17 mouse cellular contexts compared by ENCODE assay signal in genomic region chr10:83100890-83101289, GRCm38 (mm10).
A peak's percentile ranks its signal among the peaks of the same experiment; 100 is the strongest.
DNase-seq lines count a peak whose midpoint lies in the region; ATAC-seq and TF ChIP-seq lines count a peak whose summit lies in the region.
"Had no signal": no experiment of that assay in that cellular context is flagged by ENCODE, and none has a peak within 500 bp of the region (broad histone marks: within the 10 kb centered on the region; RNA-seq: fewer than 3 reads in every experiment).

No protein-coding gene starts in this region.

- peaks cover 10% of the 10 kb centered on the region for H3K4me1 ChIP-seq in heart, adult 2 months (ENCODE audit: control insufficient read depth, insufficient read depth, low read length)
- peaks cover 33% of the 10 kb centered on the region for H3K4me1 ChIP-seq in heart, embryonic 12.5 days (replicated peaks)
- H3K4me1 ChIP-seq in lung, postnatal 0 days (ENCODE audit: insufficient read depth, low read depth, low read length) = no peaks in the 10 kb centered on the region; the same call in 1 of the 2 replicates

- TF ChIP-seq EP300 in heart, adult 2 months (IDR thresholded peaks at IDR 0.05; ENCODE audit: insufficient read depth, low read depth, low read length) = no peak
- TF ChIP-seq EP300 in lung, postnatal 0 days (IDR thresholded peaks at IDR 0.05) = no peak

- 42% methylated on average over 8 of the region's 8 CpGs for WGBS in heart, adult 2 months
- WGBS in heart, embryonic 12.5 days = 71% methylated on average over 8 of the region's 8 CpGs
- WGBS in lung, postnatal 0 days = 33% methylated on average over 8 of the region's 8 CpGs

- H3K27me3 ChIP-seq in heart, adult 2 months (ENCODE audit: control insufficient read depth, insufficient read depth, low read length) = no peaks in the 10 kb centered on the region
- H3K27me3 ChIP-seq in heart, embryonic 12.5 days (replicated peaks) = no peaks in the 10 kb centered on the region
- no peaks in the 10 kb centered on the region for H3K27me3 ChIP-seq in lung, postnatal 0 days (replicated peaks; ENCODE audit: insufficient read depth, low read length)
- H3K27me3 ChIP-seq: CH12.LX; heart, embryonic 13.5 days; hindbrain, embryonic 15.5 days; lung, embryonic 15.5 days; Patski had no signal

- H3K4me3 ChIP-seq in heart, adult 2 months = no peak overlapping the region
- H3K4me3 ChIP-seq in heart, embryonic 12.5 days = no peak overlapping the region
- H3K4me3 ChIP-seq in lung, postnatal 0 days (ENCODE audit: low read depth, low read length) = no peak overlapping the region
- H3K4me3 ChIP-seq: heart, embryonic 13.5 days; hindbrain, embryonic 15.5 days; limb, embryonic 12.5 days; lung, embryonic 15.5 days had no signal

- ATAC-seq in heart, embryonic 12.5 days (ENCODE audit: insufficient number of reproducible peaks, low FRiP score) = no peak
- ATAC-seq in lung, postnatal 0 days = no peak
- ATAC-seq in megakaryocyte progenitor cell, adult 5-6 weeks (replicated peaks; ENCODE audit: poor library complexity) = peak; percentile 56
- ATAC-seq: Patski had no signal

- TF ChIP-seq CTCF in heart, adult 2 months (IDR thresholded peaks at IDR 0.05) = no peak
- TF ChIP-seq CTCF in lung, postnatal 0 days (IDR thresholded peaks at IDR 0.05) = no peak

- H3K27ac ChIP-seq in heart, adult 2 months = peak overlapping the region; percentile 31; the same call in 1 of the 2 replicates
- H3K27ac ChIP-seq in heart, embryonic 12.5 days (ENCODE audit: poor library complexity, severe bottlenecking) = no peak overlapping the region
- H3K27ac ChIP-seq in lung, postnatal 0 days (ENCODE audit: low read length) = no peak overlapping the region
- H3K27ac ChIP-seq: heart, embryonic 13.5 days; limb, embryonic 12.5 days; lung, embryonic 15.5 days had no signal

- no peaks in the 10 kb centered on the region for H3K36me3 ChIP-seq in heart, adult 2 months (ENCODE audit: control insufficient read depth, insufficient read depth, low read length)
- H3K36me3 ChIP-seq in heart, embryonic 12.5 days = no peaks in the 10 kb centered on the region
- no peaks in the 10 kb centered on the region for H3K36me3 ChIP-seq in lung, postnatal 0 days (ENCODE audit: insufficient read depth, low read length)
- H3K36me3 ChIP-seq: heart, embryonic 13.5 days; hindbrain, embryonic 15.5 days; limb, embryonic 12.5 days; lung, embryonic 15.5 days had no signal

- intact Hi-C loops in heart, adult 2 months (cut with DNase I) = loop anchor here (2.0 to 5.0 kb wide), 2 partner anchors 116 to 194 kb away; partner anchors contain the start of gene Chst11

- H3K9ac ChIP-seq in heart, adult 2 months (ENCODE audit: low read depth, low read length) = no peak overlapping the region
- no peak overlapping the region for H3K9ac ChIP-seq in heart, embryonic 12.5 days
- H3K9ac ChIP-seq in lung, postnatal 0 days (replicated peaks; ENCODE audit: low read depth) = no peak overlapping the region
- H3K9ac ChIP-seq: heart, embryonic 13.5 days; hindbrain, embryonic 15.5 days; limb, embryonic 12.5 days; lung, embryonic 15.5 days had no signal

- DNase-seq in heart, adult 2 months = peak in 1 of 2 experiments; percentile 22
- DNase-seq in lung, postnatal 10 days = peak; percentile 18
- no peak for DNase-seq in lung, postnatal 0 days (ENCODE audit: low spot score)
- DNase-seq in T-cell, adult 2 months (ENCODE audit: low spot score) = peak; percentile 3
- DNase-seq in right cerebral cortex, postnatal 14 days = no peak
- DNase-seq in layer of hippocampus, postnatal 10 days (ENCODE audit: low spot score in 2 of 2) = no peak
- DNase-seq: adrenal gland, adult 8-10 months; retina, postnatal 1 day; thymus, adult 18-20 months had no signal

- no peak for TF ChIP-seq POLR2A in heart, adult 2 months (IDR thresholded peaks at IDR 0.05; ENCODE audit: insufficient read depth, low read depth, low read length)

- no peak overlapping the region for H3K4me2 ChIP-seq in heart, embryonic 12.5 days
- H3K4me2 ChIP-seq in lung, postnatal 0 days (replicated peaks; ENCODE audit: low read depth, low read length) = no peak overlapping the region
- H3K4me2 ChIP-seq: heart, embryonic 13.5 days; hindbrain, embryonic 15.5 days; limb, embryonic 12.5 days; lung, embryonic 15.5 days had no signal

- H3K79me2 ChIP-seq in heart, adult 2 months (replicated peaks; ENCODE audit: control insufficient read depth, insufficient read depth, low read length) = no peaks in the 10 kb centered on the region

- H3K9me3 ChIP-seq in heart, embryonic 12.5 days (replicated peaks) = no peaks in the 10 kb centered on the region
- H3K9me3 ChIP-seq in lung, postnatal 0 days (ENCODE audit: low read length) = no peaks in the 10 kb centered on the region
- H3K9me3 ChIP-seq: heart, embryonic 13.5 days; hindbrain, embryonic 15.5 days; limb, embryonic 12.5 days; lung, embryonic 15.5 days had no signal

Comparison
In these comparisons a context has a peak if more than half of its experiments do, and no peak if none do; other contexts are left out.
1. DNase-seq: peak in lung, postnatal 10 days (single experiment) and T-cell, adult 2 months (single experiment); none in lung, postnatal 0 days (single experiment), right cerebral cortex, postnatal 14 days (single experiment) and layer of hippocampus, postnatal 10 days (0 of 2).